Mouse (Mus musculus) lung, postnatal 0 days (tissue): ENCODE measurements at regions not wholly inside any gene's neighbourhood (a gene's known extent, or its start where the extent isn't known, plus 50 kb on each side); places are given as distances from the start of the nearest gene placed in this dataset.
A peak's percentile ranks its signal among the peaks of the same experiment; 100 is the strongest.

Source experiments
- ATAC-seq: fragments of 200-750 bp; cut with Nextera tagmentation; 2 replicates; pipeline ENCODE4 v1.8.0; 2017; ENCODE audit warnings: moderate library complexity
- DNase-seq: peaks from one replicate; pipeline ENCODE4 v3.0.0-alpha.2; 2016; ENCODE audit warnings: low spot score
- H3K27ac ChIP-seq: fragments of 300-500 bp; sonication (generic); 2 replicates; pipeline ENCODE4 v1.5.1; 2014; ENCODE audit warnings: antibody characterized with exemption, mild to moderate bottlenecking, low read length, mixed read lengths
- H3K27me3 ChIP-seq: fragments of 300-500 bp; sonication (generic); replicated peaks from 2 replicates; pipeline ENCODE4 v1.6.1; 2014; ENCODE audit warnings: low read length, mixed read lengths; ENCODE audit not compliant: insufficient read depth
- H3K36me3 ChIP-seq: fragments of 300-500 bp; sonication (generic); 2 replicates; pipeline ENCODE4 v1.6.1; 2014; ENCODE audit warnings: low read length, mixed read lengths; ENCODE audit not compliant: insufficient read depth
- H3K4me1 ChIP-seq: fragments of 300-500 bp; sonication (generic); 2 replicates; pipeline ENCODE4 v1.6.1; 2014; ENCODE audit warnings: antibody characterized with exemption, low read depth, low read length, mixed read lengths; ENCODE audit not compliant: insufficient read depth
- H3K4me2 ChIP-seq: fragments of 300-500 bp; sonication (generic); replicated peaks from 2 replicates; pipeline ENCODE4 v1.6.1; 2014; ENCODE audit warnings: low read depth, mild to moderate bottlenecking, low read length, moderate library complexity, mixed read lengths
- H3K4me3 ChIP-seq: fragments of 300-500 bp; sonication (generic); 2 replicates; pipeline ENCODE4 v1.5.1; 2014; ENCODE audit warnings: low read depth, low read length
- H3K9ac ChIP-seq: fragments of 300-500 bp; sonication (generic); replicated peaks from 2 replicates; pipeline ENCODE4 v1.6.1; 2014; ENCODE audit warnings: low read depth, mild to moderate bottlenecking
- H3K9me3 ChIP-seq: fragments of 300-500 bp; sonication (generic); 2 replicates; pipeline ENCODE4 v1.6.1; 2016; ENCODE audit warnings: low read length, mixed read lengths
- CTCF ChIP-seq: IDR thresholded peaks from 2 replicates; pipeline ENCODE4 v1.5.1; 2016; ENCODE audit warnings: antibody characterized with exemption, mild to moderate bottlenecking
- EP300 ChIP-seq: IDR thresholded peaks from 2 replicates; pipeline ENCODE4 v1.6.1; 2016; ENCODE audit warnings: antibody characterized with exemption, mild to moderate bottlenecking, control low read depth
- WGBS: fragments of 180-500 bp; shearing (Covaris S2); extraction: QIAGEN DNeasy Blood & Tissue Kit; methylation state at CpG from one replicate; pipeline ENCODE4 v1.1.7; 2014; 5-methylcytosine and 5-hydroxymethylcytosine counted together

- ATAC-seq (peak; percentile 61), DNase-seq (peak; percentile 64)
- Histone ChIP-seq H3K9ac (no peak overlapping the region), H3K4me2 (no peak overlapping the region), H3K27ac (no peak overlapping the region), H3K4me3 (no peak overlapping the region), H3K36me3 (no peaks in the 10 kb centered on the region), H3K9me3 (no peaks in the 10 kb centered on the region), H3K27me3 (no peaks in the 10 kb centered on the region), H3K4me1 (no peaks in the 10 kb centered on the region)
- no peak for TF ChIP-seq CTCF
- TF ChIP-seq EP300, result peak; percentile 54; the same call in 1 of the 2 replicates
- 56% methylated on average over 3 of the region's 3 CpGs for WGBS
Measured at GRCm38 (mm10) chr9:34380008-34380407, 105.7 kb upstream of the Kirrel3 start.

DNA sequence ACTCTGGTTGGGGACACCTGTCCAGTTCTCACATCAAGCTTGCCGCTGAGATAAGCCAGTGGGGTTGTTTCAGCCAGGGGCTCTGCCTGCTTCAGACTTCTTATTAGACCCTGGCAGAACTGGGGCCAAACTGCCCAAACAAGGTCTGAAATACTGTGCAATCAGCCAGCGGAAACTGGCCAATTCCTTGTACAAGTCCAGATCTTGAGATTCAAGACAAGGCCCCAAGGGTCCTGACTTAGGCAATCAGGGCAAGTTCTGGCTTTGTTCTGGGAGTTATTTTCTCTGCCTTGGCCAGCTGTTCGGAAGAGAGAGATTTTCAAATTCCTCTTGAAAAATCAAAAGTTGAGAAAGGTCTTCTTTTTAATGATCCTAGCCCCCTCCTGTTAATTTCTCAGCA lies 104.1 kb upstream of the Kirrel3 start:
- WGBS, result 63% methylated on average over 3 of the region's 3 CpGs
- Histone ChIP-seq H3K27me3 (no peaks in the 10 kb centered on the region), H3K9ac (no peak overlapping the region), H3K27ac (no peak overlapping the region), H3K9me3 (no peaks in the 10 kb centered on the region), H3K36me3 (no peaks in the 10 kb centered on the region), H3K4me3 (no peak overlapping the region), H3K4me1 (no peaks in the 10 kb centered on the region), H3K4me2 (no peak overlapping the region)
- no peak for TF ChIP-seq EP300
- TF ChIP-seq CTCF, result no peak
- DNase-seq, result no peak
- no peak for ATAC-seq

GRCm38 (mm10) chr9:34382208-34382607 lies 103.5 kb upstream of the Kirrel3 start:
- no peaks in the 10 kb centered on the region for H3K9me3 ChIP-seq
- no peak overlapping the region for H3K4me3 ChIP-seq
- no peaks in the 10 kb centered on the region for H3K27me3 ChIP-seq
- H3K27ac ChIP-seq, result no peak overlapping the region
- TF ChIP-seq CTCF (no peak), EP300 (no peak)
- no peaks in the 10 kb centered on the region for H3K36me3 ChIP-seq
- no peak overlapping the region for H3K9ac ChIP-seq
- 41% methylated on average over 1 of the region's 1 CpGs for WGBS
- ATAC-seq, result no peak
- no peaks in the 10 kb centered on the region for H3K4me1 ChIP-seq
- H3K4me2 ChIP-seq, result no peak overlapping the region
- no peak for DNase-seq

- TF ChIP-seq EP300, result peak; percentile 25; the same call in 1 of the 2 replicates
- no peak for TF ChIP-seq CTCF
- H3K27me3 ChIP-seq, result no peaks in the 10 kb centered on the region
- no peaks in the 10 kb centered on the region for H3K9me3 ChIP-seq
- DNase-seq, result peak; percentile 7
- H3K4me1 ChIP-seq, result no peaks in the 10 kb centered on the region
- ATAC-seq, result no peak
- H3K4me2 ChIP-seq, result no peak overlapping the region
- H3K27ac ChIP-seq, result no peak overlapping the region
- H3K36me3 ChIP-seq, result no peaks in the 10 kb centered on the region
- 41% methylated on average over 4 of the region's 4 CpGs for WGBS
- H3K9ac ChIP-seq, result no peak overlapping the region
- H3K4me3 ChIP-seq, result no peak overlapping the region
Measured at GRCm38 (mm10) chr9:34386071-34386470, 99.6 kb upstream of the Kirrel3 start.

GRCm38 (mm10) chr9:34393042-34393441 lies 92.7 kb upstream of the Kirrel3 start:
- DNase-seq (no peak), ATAC-seq (no peak)
- 46% methylated on average over 6 of the region's 6 CpGs for WGBS
- H3K4me3 ChIP-seq, result no peak overlapping the region
- no peak overlapping the region for H3K27ac ChIP-seq
- H3K9me3 ChIP-seq, result no peaks in the 10 kb centered on the region
- no peak overlapping the region for H3K4me2 ChIP-seq
- no peaks in the 10 kb centered on the region for H3K4me1 ChIP-seq
- TF ChIP-seq CTCF, result no peak
- TF ChIP-seq EP300, result no peak
- no peaks in the 10 kb centered on the region for H3K36me3 ChIP-seq
- H3K27me3 ChIP-seq, result no peaks in the 10 kb centered on the region
- H3K9ac ChIP-seq, result no peak overlapping the region

DNA sequence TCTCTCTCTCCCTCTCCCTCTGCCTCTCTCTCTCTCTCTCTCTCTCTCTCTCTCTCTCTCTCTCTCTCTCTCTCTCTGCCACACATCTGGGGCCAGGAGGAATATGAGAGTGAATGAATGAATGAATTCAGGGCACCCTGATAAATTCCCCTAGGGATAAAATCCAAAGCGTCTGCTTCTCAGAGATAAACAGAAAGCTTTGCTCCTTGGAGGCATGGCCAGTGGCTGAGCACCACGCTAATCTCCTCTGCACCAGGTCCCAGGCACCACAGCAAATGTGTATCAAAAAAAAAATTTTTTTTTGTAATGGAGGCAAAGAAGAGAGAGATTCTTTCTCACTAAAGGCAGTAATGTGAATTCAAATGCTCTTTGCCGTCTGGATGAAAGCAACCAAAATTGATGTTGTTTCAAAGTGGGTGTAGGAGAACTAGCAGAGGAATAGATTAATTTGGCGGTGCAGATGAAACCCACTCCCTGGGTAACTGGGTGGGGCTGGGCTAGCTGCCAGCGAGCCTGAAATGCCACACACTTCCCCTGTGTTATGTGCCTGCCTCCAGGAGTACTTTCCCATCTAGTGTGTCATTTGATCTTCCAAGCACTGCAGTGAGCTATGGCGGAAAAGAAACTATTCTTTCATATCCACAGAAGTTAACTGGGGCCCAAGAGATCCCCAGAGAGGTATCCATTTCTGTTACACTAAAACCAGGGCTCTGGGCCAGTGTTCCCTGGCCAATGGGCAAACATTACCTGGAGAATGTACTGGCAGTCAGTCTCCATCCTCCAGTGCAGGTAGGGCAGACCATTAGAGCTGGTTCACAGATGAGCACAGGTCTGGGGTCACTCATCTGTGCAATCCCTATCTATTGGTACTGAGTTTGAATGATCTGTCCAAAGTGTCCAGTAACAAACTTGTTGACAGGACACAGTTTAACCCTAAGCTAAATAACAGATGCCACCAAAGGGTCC lies 89.6 kb upstream of the Kirrel3 start:
- ATAC-seq (no peak), DNase-seq (no peak)
- Histone ChIP-seq H3K36me3 (no peaks in the 10 kb centered on the region), H3K9me3 (no peaks in the 10 kb centered on the region), H3K4me2 (no peak overlapping the region), H3K27me3 (no peaks in the 10 kb centered on the region), H3K4me1 (no peaks in the 10 kb centered on the region), H3K9ac (no peak overlapping the region), H3K4me3 (no peak overlapping the region), H3K27ac (no peak overlapping the region)
- 23% methylated on average over 6 of the region's 6 CpGs for WGBS
- no peak for TF ChIP-seq EP300
- TF ChIP-seq CTCF, result no peak
